Mouse (Mus musculus) midbrain, embryonic 10.5 days (tissue): ENCODE data around the gene Opcml. TPM values are rescaled to one million over a fixed set of nuclear protein-coding genes. Genes with fewer than 3 reads are reported as not detected.

Experiments used
- DNase-seq: peaks from one replicate; pipeline ENCODE4 v3.0.0-alpha.2; 2017; ENCODE audit warnings: low spot score
- H3K27ac ChIP-seq: fragments of 300-500 bp; sonication (generic); replicated peaks from 2 replicates; pipeline ENCODE4 v1.5.1; 2016; ENCODE audit warnings: mild to moderate bottlenecking
- H3K27me3 ChIP-seq: fragments of 300-500 bp; sonication (generic); 2 replicates; pipeline ENCODE4 v1.6.1; 2016; ENCODE audit warnings: low read depth, mild to moderate bottlenecking; ENCODE audit not compliant: poor library complexity, severe bottlenecking
- H3K36me3 ChIP-seq: fragments of 300-500 bp; sonication (generic); 2 replicates; pipeline ENCODE4 v1.6.1; 2016; ENCODE audit warnings: mild to moderate bottlenecking, moderate library complexity
- H3K4me1 ChIP-seq: fragments of 300-500 bp; sonication (generic); 2 replicates; pipeline ENCODE4 v1.6.1; 2016
- H3K4me3 ChIP-seq: fragments of 300-500 bp; sonication (generic); 2 replicates; pipeline ENCODE4 v1.5.1; 2016; ENCODE audit warnings: mild to moderate bottlenecking, moderate library complexity
- H3K9me3 ChIP-seq: fragments of 300-500 bp; sonication (generic); replicated peaks from 2 replicates; pipeline ENCODE4 v1.6.1; 2016; ENCODE audit warnings: mild to moderate bottlenecking
- WGBS: fragments of 180-500 bp; shearing (Covaris S2); methylation state at CpG from one replicate; pipeline ENCODE4 v1.1.7; 2016; 5-methylcytosine and 5-hydroxymethylcytosine counted together
- polyA plus RNA-seq: library from polyadenylated mRNA; unstranded; fragments of >200 nt; fragmentation: Nextera tagmentation; extraction: Ambion mirVana; gene quantifications from 2 replicates; pipeline ENCODE4 v1.2.1, GENCODE M21; 2016

The Opcml gene
- polyA plus RNA-seq, 1 experiment from 2014 or later = 2.0 TPM

GRCm38 (mm10) chr9:27801807-27802206 is 11.2 kb downstream of the Opcml start:
- Histone ChIP-seq H3K27ac (no peak overlapping the region), H3K27me3 (no peaks in the 10 kb centered on the region), H3K4me3 (no peak overlapping the region), H3K9me3 (no peaks in the 10 kb centered on the region; the same call in 1 of the 2 replicates), H3K4me1 (no peaks in the 10 kb centered on the region), H3K36me3 (no peaks in the 10 kb centered on the region)
- WGBS = 91% methylated on average over 3 of the region's 3 CpGs
- DNase-seq = no peak

GRCm38 (mm10) chr9:27802379-27802778 is 11.8 kb downstream of the Opcml start:
- Histone ChIP-seq H3K4me1 (no peaks in the 10 kb centered on the region), H3K36me3 (no peaks in the 10 kb centered on the region), H3K27ac (no peak overlapping the region), H3K9me3 (no peaks in the 10 kb centered on the region; the same call in 1 of the 2 replicates), H3K27me3 (no peaks in the 10 kb centered on the region), H3K4me3 (no peak overlapping the region)
- DNase-seq = no peak

GRCm38 (mm10) chr9:27804461-27804860 is 13.9 kb downstream of the Opcml start:
- H3K4me1 ChIP-seq = no peaks in the 10 kb centered on the region
- no peak overlapping the region for H3K27ac ChIP-seq
- DNase-seq = no peak
- WGBS = 92% methylated on average over 3 of the region's 3 CpGs
- no peaks in the 10 kb centered on the region for H3K36me3 ChIP-seq
- no peaks in the 10 kb centered on the region for H3K27me3 ChIP-seq
- H3K4me3 ChIP-seq = no peak overlapping the region
- no peaks in the 10 kb centered on the region for H3K9me3 ChIP-seq

- DNase-seq = no peak
- H3K27ac ChIP-seq = no peak overlapping the region
- WGBS = 92% methylated on average over 8 of the region's 8 CpGs
Observed at GRCm38 (mm10) chr9:27809741-27810140, 19.2 kb downstream of the Opcml start.

GRCm38 (mm10) chr9:27813207-27813790 is 22.7 kb downstream of the Opcml start:
- Histone ChIP-seq H3K4me1 (no peaks in the 10 kb centered on the region), H3K36me3 (no peaks in the 10 kb centered on the region), H3K4me3 (no peak overlapping the region), H3K27me3 (no peaks in the 10 kb centered on the region), H3K9me3 (no peaks in the 10 kb centered on the region), H3K27ac (no peak overlapping the region)
- WGBS = 55% methylated on average over 3 of the region's 3 CpGs
- DNase-seq = no peak

More at GRCm38 (mm10) chr9:27809741-27810140, 19.2 kb downstream of the Opcml start:
- H3K4me1 ChIP-seq = no peaks in the 10 kb centered on the region
- H3K36me3 ChIP-seq = no peaks in the 10 kb centered on the region
- no peaks in the 10 kb centered on the region for H3K27me3 ChIP-seq
- no peaks in the 10 kb centered on the region for H3K9me3 ChIP-seq
- no peak overlapping the region for H3K4me3 ChIP-seq

- WGBS = 37% methylated on average over 2 of the region's 2 CpGs
Observed at GRCm38 (mm10) chr9:27814161-27814560, 23.6 kb downstream of the Opcml start.

GRCm38 (mm10) chr9:27821197-27821596 is 30.6 kb downstream of the Opcml start:
- Histone ChIP-seq H3K36me3 (no peaks in the 10 kb centered on the region), H3K4me3 (no peak overlapping the region), H3K4me1 (no peaks in the 10 kb centered on the region), H3K9me3 (no peaks in the 10 kb centered on the region), H3K27me3 (no peaks in the 10 kb centered on the region), H3K27ac (no peak overlapping the region)
- WGBS = 67% methylated on average over 1 of the region's 1 CpGs
- no peak for DNase-seq

More at GRCm38 (mm10) chr9:27814161-27814560, 23.6 kb downstream of the Opcml start:
- Histone ChIP-seq H3K27me3 (no peaks in the 10 kb centered on the region), H3K27ac (no peak overlapping the region), H3K4me1 (no peaks in the 10 kb centered on the region), H3K36me3 (no peaks in the 10 kb centered on the region), H3K4me3 (no peak overlapping the region), H3K9me3 (no peaks in the 10 kb centered on the region)
- DNase-seq = no peak

- H3K4me3 ChIP-seq = no peak overlapping the region
- H3K4me1 ChIP-seq = no peaks in the 10 kb centered on the region
- H3K36me3 ChIP-seq = no peaks in the 10 kb centered on the region
- H3K9me3 ChIP-seq = no peaks in the 10 kb centered on the region
- no peak for DNase-seq
- no peak overlapping the region for H3K27ac ChIP-seq
- 96% methylated on average over 6 of the region's 6 CpGs for WGBS
- no peaks in the 10 kb centered on the region for H3K27me3 ChIP-seq
Observed at GRCm38 (mm10) chr9:27822681-27823080, 32.1 kb downstream of the Opcml start.

GRCm38 (mm10) chr9:27824424-27824823 is 33.8 kb downstream of the Opcml start:
- H3K36me3 ChIP-seq = no peaks in the 10 kb centered on the region
- WGBS = 82% methylated on average over 7 of the region's 7 CpGs
- H3K4me3 ChIP-seq = no peak overlapping the region
- no peaks in the 10 kb centered on the region for H3K9me3 ChIP-seq
- DNase-seq = no peak
- H3K27me3 ChIP-seq = no peaks in the 10 kb centered on the region
- H3K27ac ChIP-seq = no peak overlapping the region
- H3K4me1 ChIP-seq = no peaks in the 10 kb centered on the region

- H3K4me1 ChIP-seq = no peaks in the 10 kb centered on the region
- H3K36me3 ChIP-seq = no peaks in the 10 kb centered on the region
- H3K27me3 ChIP-seq = no peaks in the 10 kb centered on the region
- DNase-seq = no peak
- no peaks in the 10 kb centered on the region for H3K9me3 ChIP-seq
- 66% methylated on average over 5 of the region's 5 CpGs for WGBS
- 0 out of 2 replicates have a peak overlapping the region, but pooled peaks have one; percentile 28 for H3K27ac ChIP-seq
- H3K4me3 ChIP-seq = no peak overlapping the region
Observed at GRCm38 (mm10) chr9:27830519-27830918, 39.9 kb downstream of the Opcml start.

- DNase-seq = no peak
- H3K4me1 ChIP-seq = peaks cover 7% of the 10 kb centered on the region
- no peaks in the 10 kb centered on the region for H3K9me3 ChIP-seq
- H3K4me3 ChIP-seq = no peak overlapping the region
- 79% methylated on average over 5 of the region's 5 CpGs for WGBS
- H3K27ac ChIP-seq = no peak overlapping the region
- no peaks in the 10 kb centered on the region for H3K27me3 ChIP-seq
- no peaks in the 10 kb centered on the region for H3K36me3 ChIP-seq
Observed at GRCm38 (mm10) chr9:27842806-27843205, 52.2 kb downstream of the Opcml start.

- 76% methylated on average over 3 of the region's 3 CpGs for WGBS
- DNase-seq = no peak
- Histone ChIP-seq H3K9me3 (no peaks in the 10 kb centered on the region), H3K27ac (no peak overlapping the region), H3K4me1 (no peaks in the 10 kb centered on the region), H3K27me3 (no peaks in the 10 kb centered on the region), H3K4me3 (no peak overlapping the region), H3K36me3 (no peaks in the 10 kb centered on the region)
Observed at GRCm38 (mm10) chr9:27871624-27872023, 81.0 kb downstream of the Opcml start.

- Histone ChIP-seq H3K4me3 (no peak overlapping the region), H3K36me3 (no peaks in the 10 kb centered on the region), H3K27me3 (no peaks in the 10 kb centered on the region), H3K4me1 (no peaks in the 10 kb centered on the region), H3K9me3 (no peaks in the 10 kb centered on the region), H3K27ac (no peak overlapping the region)
- WGBS = 79% methylated on average over 5 of the region's 5 CpGs
- DNase-seq = no peak
Observed at GRCm38 (mm10) chr9:27889636-27890035, 99.1 kb downstream of the Opcml start.

- WGBS = 72% methylated on average over 3 of the region's 3 CpGs
- no peaks in the 10 kb centered on the region for H3K27me3 ChIP-seq
- H3K4me1 ChIP-seq = 0 out of 2 replicates have a peak, but pooled peaks cover 4% of the 10 kb centered on the region
- H3K4me3 ChIP-seq = no peak overlapping the region
- no peaks in the 10 kb centered on the region for H3K36me3 ChIP-seq
- no peaks in the 10 kb centered on the region for H3K9me3 ChIP-seq
- no peak overlapping the region for H3K27ac ChIP-seq
- DNase-seq = no peak
Observed at GRCm38 (mm10) chr9:27917250-27917649, 126.7 kb downstream of the Opcml start.
